Mouse (Mus musculus): ENCODE measurements around the gene Fam167b. TPM values are rescaled to one million over a fixed set of nuclear protein-coding genes. Genes with fewer than 3 reads are reported as not detected.
"Not testable (repeated sequence)": the region's sequence is repeated elsewhere in the genome, so short reads cannot be mapped to it uniquely, and the experiment has no call there.

The Fam167b gene
- polyA plus RNA-seq, 1 experiment from 2014 or later = 4.4 TPM

DNA sequence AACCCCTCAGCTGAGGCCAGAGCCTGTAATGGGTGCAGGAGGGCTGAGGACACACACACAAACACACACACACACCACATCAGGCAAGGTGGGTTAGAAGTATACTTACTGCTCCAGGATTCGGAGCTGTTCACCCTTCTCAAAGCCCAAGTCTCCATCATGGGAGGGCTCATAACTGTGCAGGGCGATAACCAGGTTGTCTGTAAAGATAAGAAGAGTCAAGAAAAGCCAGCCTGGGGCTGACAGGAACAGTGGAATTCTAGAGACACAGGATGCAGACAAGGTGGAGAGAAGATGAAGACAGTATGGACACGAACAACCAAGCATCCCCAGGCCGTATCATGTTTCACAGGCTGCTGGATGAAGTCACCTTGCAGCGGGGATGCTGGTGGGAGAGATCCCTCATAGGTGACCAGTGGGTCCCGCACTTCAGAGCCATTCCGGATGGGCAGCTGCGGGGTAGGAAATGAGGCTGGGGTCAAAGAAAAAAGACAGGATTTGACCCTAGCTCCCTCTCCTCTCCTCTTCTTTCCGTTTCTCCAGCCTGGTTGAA, 21.0 kb downstream of the Fam167b start:
- 50% methylated on average over 9 of the region's 9 CpGs for WGBS
- Histone ChIP-seq H3K9ac (peak overlapping the region; percentile 59), H3K27me3 (no peaks in the 10 kb centered on the region), H3K4me1 (replicated peaks) (peaks cover 17% of the 10 kb centered on the region), H3K4me3 (peak overlapping the region; percentile 58), H3K4me2 (peak overlapping the region; percentile 81), H3K9me3 (replicated peaks) (no peaks in the 10 kb centered on the region), H3K36me3 (no peaks in the 10 kb centered on the region), H3K27ac (peak overlapping the region; percentile 68; the same call in 1 of the 2 replicates)
- no peak for ATAC-seq (replicated peaks; ENCODE audit: insufficient number of reproducible peaks, insufficient read depth, low FRiP score, low read depth)

- 9% methylated on average over 32 of the region's 33 CpGs for WGBS
- Histone ChIP-seq H3K4me3 (peak overlapping the region; percentile 58), H3K4me2 (peak overlapping the region; percentile 81), H3K27me3 (no peaks in the 10 kb centered on the region), H3K9ac (peak overlapping the region; percentile 59), H3K4me1 (replicated peaks) (peaks cover 17% of the 10 kb centered on the region), H3K9me3 (replicated peaks) (no peaks in the 10 kb centered on the region), H3K27ac (peak overlapping the region; percentile 68), H3K36me3 (no peaks in the 10 kb centered on the region)
- peak; percentile 84 for ATAC-seq (replicated peaks; ENCODE audit: insufficient number of reproducible peaks, insufficient read depth, low FRiP score, low read depth)
These were observed 21.7 kb downstream of the Fam167b start for GRCm38 (mm10) chr4:129556532-129557223.

GRCm38 (mm10) chr4:129555862-129556531, 22.4 kb downstream of the Fam167b start:
- Histone ChIP-seq H3K4me2 (peak overlapping the region; percentile 81), H3K9ac (peak overlapping the region; percentile 35), H3K27ac (peak overlapping the region; percentile 68; the same call in 1 of the 2 replicates), H3K4me3 (peak overlapping the region; percentile 58), H3K4me1 (replicated peaks) (peaks cover 17% of the 10 kb centered on the region), H3K9me3 (replicated peaks) (no peaks in the 10 kb centered on the region), H3K27me3 (no peaks in the 10 kb centered on the region), H3K36me3 (no peaks in the 10 kb centered on the region)
- ATAC-seq (replicated peaks; ENCODE audit: insufficient number of reproducible peaks, insufficient read depth, low FRiP score, low read depth) = peak; percentile 17; the same call in 1 of the 2 replicates
- WGBS = 1% methylated on average over 24 of the region's 24 CpGs

GRCm38 (mm10) chr4:129555421-129555861, 22.9 kb downstream of the Fam167b start:
- H3K27me3 ChIP-seq = no peaks in the 10 kb centered on the region
- no peak overlapping the region for H3K27ac ChIP-seq
- peaks cover 17% of the 10 kb centered on the region for H3K4me1 ChIP-seq (replicated peaks)
- 5% methylated on average over 16 of the region's 16 CpGs for WGBS
- peak overlapping the region; percentile 81 for H3K4me2 ChIP-seq
- H3K36me3 ChIP-seq = no peaks in the 10 kb centered on the region
- no peaks in the 10 kb centered on the region for H3K9me3 ChIP-seq (replicated peaks)
- peak; percentile 9; the same call in 1 of the 2 replicates for ATAC-seq (replicated peaks; ENCODE audit: insufficient number of reproducible peaks, insufficient read depth, low FRiP score, low read depth)
- H3K4me3 ChIP-seq = peak overlapping the region; percentile 58
- H3K9ac ChIP-seq = peak overlapping the region; percentile 35; the same call in 1 of the 2 replicates

- not testable (repeated sequence) for H3K9ac ChIP-seq; H3K36me3 ChIP-seq; H3K27ac ChIP-seq; H3K4me2 ChIP-seq; H3K27me3 ChIP-seq; H3K9me3 ChIP-seq (replicated peaks); H3K4me3 ChIP-seq; ATAC-seq (replicated peaks; ENCODE audit: insufficient number of reproducible peaks, insufficient read depth, low FRiP score, low read depth)
- peaks cover 17% of the 10 kb centered on the region for H3K4me1 ChIP-seq (replicated peaks)
- WGBS = 87% methylated on average over 6 of the region's 6 CpGs
These were observed 23.8 kb downstream of the Fam167b start for GRCm38 (mm10) chr4:129554512-129554911.

GRCm38 (mm10) chr4:129550295-129550694, 28.1 kb downstream of the Fam167b start:
- H3K9ac ChIP-seq = no peak overlapping the region
- no peak for ATAC-seq (replicated peaks; ENCODE audit: insufficient number of reproducible peaks, insufficient read depth, low FRiP score, low read depth)
- WGBS = 83% methylated on average over 1 of the region's 1 CpGs
- H3K9me3 ChIP-seq (replicated peaks) = no peaks in the 10 kb centered on the region
- no peaks in the 10 kb centered on the region; the same call in 1 of the 2 replicates for H3K4me1 ChIP-seq (replicated peaks)
- no peak overlapping the region for H3K4me3 ChIP-seq
- no peak overlapping the region for H3K27ac ChIP-seq
- no peaks in the 10 kb centered on the region for H3K36me3 ChIP-seq
- H3K27me3 ChIP-seq = no peaks in the 10 kb centered on the region
- no peak overlapping the region for H3K4me2 ChIP-seq

- no peak overlapping the region for H3K4me2 ChIP-seq
- no peak overlapping the region for H3K4me3 ChIP-seq
- ATAC-seq (replicated peaks; ENCODE audit: insufficient number of reproducible peaks, insufficient read depth, low FRiP score, low read depth) = no peak
- H3K4me1 ChIP-seq (replicated peaks) = no peaks in the 10 kb centered on the region
- no peaks in the 10 kb centered on the region for H3K27me3 ChIP-seq
- H3K9ac ChIP-seq = no peak overlapping the region
- H3K9me3 ChIP-seq (replicated peaks) = no peaks in the 10 kb centered on the region
- H3K36me3 ChIP-seq = no peaks in the 10 kb centered on the region
- WGBS = 94% methylated on average over 2 of the region's 2 CpGs
- no peak overlapping the region for H3K27ac ChIP-seq
These were observed 29.0 kb downstream of the Fam167b start for GRCm38 (mm10) chr4:129549306-129549705.

DNA sequence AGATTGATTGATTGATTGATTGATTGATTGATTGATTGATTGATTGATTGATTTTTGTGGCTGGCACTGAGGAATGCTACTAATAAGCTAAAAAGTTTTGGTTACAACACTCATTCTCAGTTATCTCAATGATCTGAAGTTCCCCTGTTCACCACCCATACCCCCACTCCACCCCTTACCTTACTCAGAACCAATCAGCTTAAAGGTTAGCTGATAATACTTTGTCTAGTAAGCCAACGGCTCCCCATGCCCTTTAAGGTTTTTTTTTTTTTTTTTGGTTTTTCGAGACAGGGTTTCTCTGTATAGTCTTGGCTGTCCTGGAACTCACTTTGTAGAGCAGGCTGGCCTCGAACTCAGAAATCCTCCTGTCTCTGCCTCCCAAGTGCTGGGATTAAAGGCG, 30.7 kb downstream of the Fam167b start:
- not testable (repeated sequence) for H3K9me3 ChIP-seq (replicated peaks); H3K4me3 ChIP-seq; H3K27me3 ChIP-seq; H3K36me3 ChIP-seq; H3K4me2 ChIP-seq; H3K27ac ChIP-seq; ATAC-seq (replicated peaks; ENCODE audit: insufficient number of reproducible peaks, insufficient read depth, low FRiP score, low read depth); H3K9ac ChIP-seq; H3K4me1 ChIP-seq (replicated peaks)
- WGBS = 68% methylated on average over 4 of the region's 4 CpGs

GRCm38 (mm10) chr4:129544106-129544505, 34.2 kb downstream of the Fam167b start:
- no peaks in the 10 kb centered on the region for H3K9me3 ChIP-seq (replicated peaks)
- WGBS = 93% methylated on average over 4 of the region's 4 CpGs
- no peak overlapping the region for H3K4me2 ChIP-seq
- H3K27ac ChIP-seq = no peak overlapping the region
- H3K4me1 ChIP-seq (replicated peaks) = peaks cover 17% of the 10 kb centered on the region
- no peak for ATAC-seq (replicated peaks; ENCODE audit: insufficient number of reproducible peaks, insufficient read depth, low FRiP score, low read depth)
- peaks cover 7% of the 10 kb centered on the region; the same call in 1 of the 2 replicates for H3K36me3 ChIP-seq
- H3K4me3 ChIP-seq = no peak overlapping the region
- H3K9ac ChIP-seq = no peak overlapping the region
- H3K27me3 ChIP-seq = no peaks in the 10 kb centered on the region

- Histone ChIP-seq H3K27ac (peak within 1 kb of the TSS; percentile 85), H3K27me3 (no peaks in the 10 kb centered on the region), H3K4me2 (peak within 1 kb of the TSS; percentile 85), H3K4me1 (replicated peaks) (peaks cover 17% of the 10 kb centered on the region), H3K36me3 (peaks cover 7% of the 10 kb centered on the region; the same call in 1 of the 2 replicates), H3K4me3 (peak within 1 kb of the TSS; percentile 93), H3K9ac (peak within 1 kb of the TSS; percentile 89), H3K9me3 (replicated peaks) (no peaks in the 10 kb centered on the region)
- WGBS = under 1% methylated on average over 46 of the region's 46 CpGs
- peak; percentile 100 for ATAC-seq (replicated peaks; ENCODE audit: insufficient number of reproducible peaks, insufficient read depth, low FRiP score, low read depth)
These were observed 35.7 kb downstream of the Fam167b start, which contains the start of gene Hdac1 for GRCm38 (mm10) chr4:129542592-129543141. Gene Hdac1, minus strand, starts transcription at chr4:129542713.
